Mouse (Mus musculus) kidney, postnatal 10 days (tissue): ENCODE measurements around the gene Zc3h10.

ENCODE experiments used
- DNase-seq: peaks from one replicate; pipeline ENCODE4 v3.0.0; 2021; ENCODE audit warnings: mixed read lengths

The Zc3h10 gene

DNA sequence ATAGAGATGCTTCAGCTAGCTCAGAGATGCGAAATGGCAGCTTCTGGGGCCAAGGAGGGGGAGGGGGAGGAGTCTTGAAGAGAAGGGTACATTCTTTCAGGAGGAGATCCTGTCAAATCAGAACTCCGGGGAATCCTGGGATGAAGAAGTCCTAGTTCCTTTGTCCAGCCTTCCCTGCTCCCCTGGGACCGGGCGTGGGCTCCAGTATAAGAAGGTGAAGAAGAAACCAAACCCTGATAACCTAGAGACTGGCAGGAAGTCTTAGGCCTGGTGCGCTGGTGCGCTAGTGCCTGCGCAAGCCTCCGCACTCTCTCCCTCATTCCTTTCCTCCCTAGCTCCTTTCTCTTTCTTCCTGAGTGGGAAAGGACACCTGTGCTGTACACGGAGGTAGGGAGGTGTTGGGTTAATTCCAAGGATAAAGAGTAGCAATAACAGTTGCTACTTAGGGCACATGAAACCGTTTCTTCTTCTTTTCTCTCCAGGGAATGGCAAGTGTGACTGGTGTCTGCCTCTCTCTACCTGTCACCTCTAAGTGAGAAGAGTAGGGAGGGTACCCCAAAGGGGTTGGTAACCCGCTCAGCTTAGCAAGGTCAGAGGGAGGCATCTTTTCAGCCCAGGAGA lies 23.4 kb downstream of the Zc3h10 start:
- no peak for DNase-seq

DNA sequence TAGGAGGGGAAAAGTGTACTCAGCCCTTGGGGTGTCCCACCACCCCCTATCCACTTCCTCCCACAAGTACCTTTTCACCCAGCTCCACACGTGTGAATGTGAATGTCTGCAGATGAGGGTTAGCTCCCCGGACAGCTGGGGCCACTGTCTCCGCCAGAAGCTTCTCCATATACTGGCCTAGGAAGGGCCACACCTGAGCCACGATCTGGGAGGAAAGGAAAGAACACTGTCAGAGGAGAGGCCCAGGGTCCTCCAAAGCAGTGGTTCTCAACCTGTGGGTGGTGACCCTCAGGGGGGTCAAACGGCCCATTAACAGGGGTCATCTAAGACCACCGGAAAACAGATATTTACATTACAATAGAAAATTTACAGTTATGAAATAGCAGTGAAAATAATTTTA lies 25.2 kb downstream of the Zc3h10 start:
- no peak for DNase-seq

DNA sequence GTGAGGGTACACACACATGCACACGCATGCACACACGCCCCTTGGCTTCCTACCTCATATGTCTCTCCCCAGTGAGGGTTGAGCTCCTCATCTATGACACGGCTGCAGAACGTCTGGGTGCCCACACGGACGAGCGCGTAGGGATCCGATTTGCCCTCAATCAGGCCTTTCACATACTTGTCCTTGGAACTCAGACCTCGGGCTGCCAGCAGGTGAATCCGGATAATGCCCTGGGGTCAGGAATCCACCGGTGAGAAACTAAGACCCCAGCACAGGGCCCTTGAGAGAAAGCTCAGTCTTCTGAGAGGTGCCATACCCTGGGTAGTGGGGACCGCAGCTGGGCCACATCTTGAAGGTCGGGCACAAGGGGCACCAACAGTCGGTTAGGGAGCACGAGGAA lies 27.0 kb downstream of the Zc3h10 start:
- DNase-seq: no peak

DNA sequence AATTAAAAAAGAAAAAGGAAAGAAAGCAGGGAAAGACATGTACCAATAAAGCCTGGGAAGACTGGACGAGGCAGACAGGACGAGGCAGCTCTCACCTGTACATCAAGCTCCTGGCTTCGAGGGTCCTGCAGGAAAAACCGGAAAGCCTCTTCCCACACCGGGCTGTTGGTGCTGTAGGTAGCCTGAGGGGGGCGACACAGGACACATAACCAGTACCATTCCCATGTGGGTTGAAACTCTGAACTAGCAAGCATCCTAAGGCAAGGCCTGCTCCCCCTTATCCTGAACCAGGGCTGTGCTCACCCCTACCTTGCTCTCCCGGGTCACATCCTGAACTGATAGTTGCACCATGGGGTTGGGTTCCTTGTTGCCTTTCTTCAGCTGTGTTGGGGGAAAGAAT lies 28.7 kb downstream of the Zc3h10 start:
- DNase-seq: peak; percentile 67

DNA sequence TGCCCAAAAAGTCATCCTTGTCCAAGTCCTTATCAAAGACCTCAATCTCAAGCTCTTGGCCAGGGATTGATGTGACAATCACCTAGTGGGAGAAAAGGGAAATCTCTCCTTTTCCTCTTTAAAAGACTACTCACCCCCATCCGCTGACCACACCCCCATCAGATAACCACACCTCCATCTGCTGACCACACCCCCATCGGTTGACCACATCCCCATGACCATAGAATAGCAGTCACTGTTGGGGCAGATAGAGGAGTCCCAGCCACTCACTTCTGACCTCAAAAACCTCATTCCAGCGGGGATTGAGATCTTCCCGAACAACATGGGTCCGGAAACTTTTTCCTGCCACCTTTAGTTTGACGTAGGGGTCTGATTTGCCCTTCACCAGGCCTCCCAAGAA lies 30.9 kb downstream of the Zc3h10 start:
- no peak for DNase-seq

DNA sequence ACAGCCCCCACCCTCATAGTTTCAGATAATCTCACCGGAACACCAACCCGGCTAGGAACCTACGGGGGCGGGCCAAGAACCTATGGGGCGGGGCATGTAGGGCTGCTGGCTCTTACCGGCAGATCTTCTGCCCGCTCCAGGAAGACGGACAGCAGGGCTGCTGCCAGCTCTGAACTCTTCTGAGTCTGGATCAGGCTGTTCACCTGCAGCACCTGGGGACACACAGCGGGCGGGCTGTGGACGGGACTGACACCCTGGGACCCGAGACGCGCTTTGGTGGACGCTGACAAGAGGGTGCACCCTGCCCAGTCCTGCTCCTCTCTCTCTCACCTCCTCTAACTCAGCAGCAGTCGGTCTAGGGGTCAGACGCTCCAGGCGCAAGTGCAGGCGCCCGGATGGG lies 31.5 kb downstream of the Zc3h10 start:
- no peak for DNase-seq

DNA sequence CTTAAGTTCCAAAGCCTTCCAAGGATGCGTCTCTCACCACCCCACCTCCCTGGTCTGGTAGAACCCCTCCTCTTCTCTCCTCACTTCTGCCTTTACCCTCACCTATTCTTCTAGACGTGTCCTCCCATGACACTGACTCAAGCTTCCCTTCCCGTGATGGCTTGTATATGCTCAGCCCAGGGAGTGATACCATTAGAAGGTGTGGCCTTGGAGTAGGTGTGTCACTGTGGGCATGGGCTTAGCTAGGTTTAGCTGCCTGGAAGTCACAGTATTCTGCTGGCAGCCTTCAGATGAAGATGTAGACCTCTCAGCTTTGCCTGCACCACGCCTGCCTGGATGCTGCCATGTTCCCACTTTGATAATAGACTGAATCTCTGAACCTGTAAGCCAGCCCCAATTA lies 32.5 kb downstream of the Zc3h10 start:
- DNase-seq: no peak

DNA sequence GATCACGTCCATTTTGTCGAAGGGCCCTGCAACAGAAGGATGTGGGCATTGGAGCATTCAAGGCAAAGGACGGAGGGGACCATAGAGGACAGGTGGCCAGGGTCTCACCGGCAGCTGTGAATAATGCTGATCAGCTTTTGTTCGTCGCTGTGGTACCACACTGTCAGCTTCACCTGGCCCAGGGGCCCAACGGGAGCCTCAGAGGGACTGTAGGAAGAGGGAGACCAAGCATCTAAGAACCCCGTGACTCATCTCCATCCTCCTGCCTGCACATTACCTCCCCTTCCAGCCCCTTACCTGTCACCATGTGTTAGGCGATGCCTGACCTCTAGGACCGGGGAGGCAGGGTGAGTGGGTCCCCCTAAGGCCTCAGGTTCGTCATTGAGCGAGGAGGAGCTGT lies 35.8 kb downstream of the Zc3h10 start:
- peak; percentile 2 for DNase-seq

DNA sequence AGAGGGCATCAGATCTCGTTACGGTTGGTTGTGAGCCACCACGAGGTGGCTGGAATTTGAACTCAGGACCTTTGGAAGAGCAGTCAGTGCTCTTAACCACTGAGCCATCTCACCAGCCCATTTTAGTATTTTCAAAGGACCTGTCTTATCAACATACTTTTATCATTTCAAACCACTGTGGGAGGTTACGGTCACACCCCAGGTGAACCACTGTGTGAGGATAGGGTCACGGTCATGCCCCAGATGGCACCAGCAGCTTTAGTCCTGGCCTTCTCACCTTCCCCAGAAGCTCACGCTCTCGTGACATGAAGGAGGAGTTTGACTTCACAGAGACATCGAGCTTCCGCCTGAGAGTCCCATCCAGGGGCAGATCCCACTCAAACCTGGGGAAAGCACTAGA lies 36.4 kb downstream of the Zc3h10 start:
- peak; percentile 5 for DNase-seq

DNA sequence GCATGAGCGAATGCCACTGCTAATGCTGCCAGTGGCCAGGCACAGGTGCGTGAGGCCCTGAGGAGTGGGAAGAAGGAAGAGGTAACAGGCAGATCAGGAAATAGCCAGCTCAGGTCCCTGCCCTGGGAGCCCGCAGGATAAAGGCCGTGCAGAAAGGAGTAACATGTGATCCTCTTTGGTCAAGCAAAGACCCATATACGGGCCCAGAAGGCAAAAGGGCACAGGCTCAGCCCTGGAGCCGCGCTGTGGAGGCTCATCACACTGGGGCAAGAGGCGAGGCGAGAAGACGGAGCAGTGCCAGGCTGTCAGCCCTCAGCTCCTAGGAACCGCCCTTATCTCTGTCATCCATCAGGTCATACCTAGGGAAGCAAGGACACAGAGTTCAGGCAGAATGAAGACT lies 37.3 kb downstream of the Zc3h10 start:
- peak; percentile 6 for DNase-seq

DNA sequence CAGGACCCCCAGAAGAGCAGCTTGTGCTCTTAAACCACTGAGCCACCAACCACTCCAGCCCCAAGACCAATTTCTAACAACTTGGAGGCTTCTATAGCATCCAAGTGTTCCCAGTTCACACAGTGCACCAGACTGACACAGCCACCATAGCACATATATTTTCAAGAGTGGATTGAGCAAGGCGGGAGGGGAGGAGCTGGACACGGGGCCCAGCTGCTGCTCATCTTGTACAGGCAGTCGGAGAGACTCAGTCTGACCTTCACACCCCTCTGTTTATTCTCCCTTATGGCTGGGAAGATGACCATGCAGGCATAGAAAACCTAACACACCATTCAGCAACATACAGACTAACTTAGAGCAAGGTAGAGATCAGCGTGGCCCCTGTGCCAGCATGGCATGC lies 37.7 kb downstream of the Zc3h10 start:
- peak; percentile 19 for DNase-seq

DNA sequence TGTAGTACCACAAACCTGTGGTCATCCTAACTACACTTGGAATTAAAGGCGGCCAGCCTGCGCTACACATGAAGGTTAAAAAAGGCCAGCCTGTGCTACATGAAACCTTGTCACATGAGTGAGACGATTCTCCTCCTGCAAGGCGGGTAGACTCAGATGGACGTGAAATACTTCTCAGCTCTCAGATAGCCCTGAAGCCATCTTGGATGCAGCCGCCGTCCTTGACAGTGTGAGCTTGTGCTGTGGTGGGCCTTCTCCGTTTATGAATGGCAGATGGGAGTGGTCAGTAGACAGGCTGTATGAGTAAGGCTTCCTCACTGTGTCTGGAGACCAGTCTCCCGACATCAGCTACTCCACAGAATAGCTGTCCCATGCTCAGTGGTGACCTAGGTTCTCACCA lies 38.4 kb downstream of the Zc3h10 start:
- peak; percentile 4 for DNase-seq

DNA sequence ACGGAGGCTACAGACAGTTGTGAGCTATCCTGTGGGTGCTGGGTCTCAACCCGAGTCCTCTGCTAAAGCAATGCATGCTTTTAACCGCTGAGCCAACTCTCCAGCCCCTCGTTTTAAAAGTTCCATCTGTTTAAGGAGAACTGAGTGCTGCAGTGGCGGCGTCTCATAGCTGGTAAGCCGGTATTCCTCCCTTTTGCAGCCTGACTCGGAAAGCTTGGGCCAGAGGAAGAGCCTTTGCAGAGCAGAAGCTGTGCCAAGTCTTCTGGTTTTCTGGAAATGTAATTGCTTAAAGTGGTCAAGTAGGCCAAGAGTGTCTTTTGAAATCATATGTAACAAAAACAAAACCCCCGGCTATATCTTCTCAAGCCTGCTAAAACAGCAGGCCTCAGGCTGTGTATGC lies 39.3 kb downstream of the Zc3h10 start:
- DNase-seq: peak; percentile 2

DNA sequence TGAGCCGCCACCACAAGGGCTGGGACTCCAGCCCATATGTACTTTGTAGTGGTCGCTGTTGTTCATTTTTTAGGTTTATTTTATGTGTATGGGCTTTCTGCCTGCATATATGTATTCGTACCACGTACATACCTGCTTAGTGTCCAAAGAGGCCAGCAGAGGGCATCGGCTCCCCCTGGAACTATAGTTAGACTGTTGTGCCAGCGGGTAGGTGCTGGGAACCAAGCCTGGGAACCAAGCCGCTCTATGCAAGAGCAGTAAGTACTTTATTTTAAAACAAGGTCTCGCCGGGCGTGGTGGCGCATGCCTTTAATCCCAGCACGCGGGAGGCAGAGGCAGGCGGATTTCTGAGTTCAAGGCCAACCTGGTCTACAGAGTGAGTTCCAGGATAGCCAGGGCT lies 41.6 kb downstream of the Zc3h10 start:
- DNase-seq: no peak

DNA sequence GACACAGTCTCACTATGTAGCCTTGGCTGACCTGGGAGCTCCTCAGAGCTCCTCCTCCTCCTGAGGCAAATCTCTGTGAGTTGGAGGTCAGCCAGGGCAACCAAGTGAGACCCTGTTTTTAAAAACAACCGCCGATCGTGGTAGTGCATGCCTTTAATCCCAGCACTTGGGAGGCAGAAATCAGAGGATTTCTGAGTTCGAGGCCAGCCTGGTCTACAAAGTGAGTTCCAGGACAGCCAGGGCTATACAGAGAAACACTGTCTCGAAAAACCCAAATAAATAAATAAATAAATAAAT lies 42.3 kb downstream of the Zc3h10 start:
- DNase-seq: peak; percentile 52

DNA sequence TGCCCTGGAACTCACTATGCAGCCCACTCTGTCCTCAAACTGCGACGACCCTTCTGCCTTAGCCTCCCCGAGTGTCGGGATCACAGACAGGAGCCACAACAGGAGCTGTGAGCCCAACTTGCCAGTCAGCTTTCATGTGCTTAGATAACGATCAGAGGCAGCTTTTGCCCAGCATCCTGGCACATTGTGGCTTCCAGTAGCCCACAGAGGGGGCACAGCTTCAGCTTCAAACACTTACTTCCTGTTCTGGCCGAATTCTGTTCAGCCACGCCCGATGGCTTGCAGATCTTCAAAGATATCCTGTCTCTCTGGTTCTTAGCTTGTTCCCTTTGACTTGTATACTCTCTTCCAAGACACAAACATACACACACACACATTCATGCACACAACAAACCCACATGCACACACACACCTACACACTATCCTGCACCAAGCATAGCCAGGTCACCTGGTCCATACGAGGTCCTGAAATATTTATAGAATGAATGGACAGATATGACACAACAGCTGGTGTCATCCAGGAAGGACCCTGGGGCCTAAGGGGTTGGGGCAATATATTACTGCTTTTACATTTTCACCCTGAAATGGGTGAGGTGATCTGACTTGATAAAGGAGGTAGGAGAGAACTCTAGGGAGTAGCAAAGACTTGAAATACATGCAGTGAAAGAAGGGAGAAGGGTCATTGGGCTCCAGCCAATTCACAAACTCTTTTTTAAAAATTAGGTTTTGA lies 42.8 kb downstream of the Zc3h10 start:
- DNase-seq: no peak

DNA sequence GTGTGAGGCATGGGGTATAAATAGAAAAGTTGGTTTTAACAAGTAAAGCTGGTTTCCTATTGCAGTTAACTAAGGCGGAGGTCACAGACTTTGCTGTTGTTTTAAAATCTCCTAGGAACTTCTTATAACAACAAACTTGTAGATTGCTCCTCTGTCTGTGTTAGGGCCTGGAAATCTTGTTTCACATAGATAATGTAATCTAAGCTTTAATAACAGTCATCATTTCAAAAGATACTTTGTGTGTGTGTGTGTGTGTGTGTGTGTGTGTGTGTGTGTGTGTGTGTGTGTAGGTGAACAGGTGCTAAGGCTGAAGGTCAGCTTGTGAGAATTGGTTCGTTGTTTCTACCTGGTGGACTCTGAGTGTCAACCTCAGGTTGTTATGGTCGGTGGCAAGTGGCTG lies 43.6 kb downstream of the Zc3h10 start:
- DNase-seq: no peak

DNA sequence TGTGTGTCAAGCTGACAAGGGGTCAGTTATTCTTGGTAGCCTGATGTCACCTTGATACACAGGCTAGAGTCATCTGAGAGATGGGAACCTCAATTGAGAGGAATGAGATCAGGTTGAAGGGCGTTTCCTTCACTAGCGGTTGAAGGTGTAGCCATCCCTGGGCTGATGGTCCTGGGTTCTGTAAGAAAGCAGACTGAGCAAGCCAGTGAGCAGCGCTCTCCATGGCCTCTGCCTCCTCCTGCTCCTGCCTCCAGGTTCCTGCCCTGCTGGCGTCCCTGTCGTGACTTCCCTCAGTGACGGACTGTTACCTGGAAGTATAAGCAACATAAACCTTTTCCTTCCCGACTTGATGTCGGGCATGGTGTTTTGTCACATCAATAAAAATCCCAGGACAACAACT lies 44.0 kb downstream of the Zc3h10 start:
- no peak for DNase-seq

DNA sequence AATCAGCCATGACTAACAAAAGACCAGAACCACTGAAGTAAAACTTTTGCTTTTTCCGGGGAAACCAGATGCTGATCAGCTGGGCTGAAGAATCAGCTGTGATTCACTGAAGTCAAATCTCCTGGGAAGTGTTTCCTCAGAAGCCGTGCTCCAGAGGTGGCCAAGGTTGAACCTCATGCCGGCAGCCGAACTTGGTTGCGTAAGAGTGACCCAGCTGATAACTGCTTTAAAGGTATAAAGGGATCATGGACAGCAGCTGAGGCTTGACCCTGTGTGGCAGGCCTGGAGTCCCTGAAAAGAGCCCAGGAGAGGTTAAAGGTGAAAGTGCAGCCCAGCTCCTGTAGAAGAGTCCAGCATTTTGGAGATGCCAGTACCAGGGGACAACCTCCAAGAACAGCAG lies 45.2 kb downstream of the Zc3h10 start:
- DNase-seq: no peak

DNA sequence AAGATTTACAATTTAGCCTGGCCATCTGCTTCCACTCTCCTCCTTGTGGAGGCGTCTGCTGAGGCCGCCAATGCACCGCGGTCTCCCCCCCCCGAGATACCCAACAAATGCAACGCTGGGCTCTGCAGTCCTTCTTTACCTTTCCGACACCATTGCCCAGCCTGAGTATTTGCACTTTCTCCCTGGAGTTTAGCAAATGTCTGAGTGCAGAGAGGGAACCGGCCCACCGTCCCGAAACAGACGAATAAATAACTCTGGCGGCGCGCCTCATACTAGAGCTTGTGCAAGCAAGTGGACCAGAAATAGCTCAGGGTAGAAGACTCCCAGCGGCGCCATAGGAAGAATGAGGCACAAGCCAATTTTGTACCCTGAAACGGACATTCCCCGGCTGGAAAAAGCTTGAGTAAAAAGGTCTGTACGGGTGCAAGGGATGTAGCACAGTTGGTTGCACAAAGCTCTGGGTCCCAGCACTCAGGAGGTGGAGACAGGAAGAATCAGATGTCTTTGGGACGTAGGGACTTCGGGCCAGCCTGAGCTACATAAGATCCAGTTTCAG lies 48.4 kb downstream of the Zc3h10 start:
- peak; percentile 77 for DNase-seq

DNA sequence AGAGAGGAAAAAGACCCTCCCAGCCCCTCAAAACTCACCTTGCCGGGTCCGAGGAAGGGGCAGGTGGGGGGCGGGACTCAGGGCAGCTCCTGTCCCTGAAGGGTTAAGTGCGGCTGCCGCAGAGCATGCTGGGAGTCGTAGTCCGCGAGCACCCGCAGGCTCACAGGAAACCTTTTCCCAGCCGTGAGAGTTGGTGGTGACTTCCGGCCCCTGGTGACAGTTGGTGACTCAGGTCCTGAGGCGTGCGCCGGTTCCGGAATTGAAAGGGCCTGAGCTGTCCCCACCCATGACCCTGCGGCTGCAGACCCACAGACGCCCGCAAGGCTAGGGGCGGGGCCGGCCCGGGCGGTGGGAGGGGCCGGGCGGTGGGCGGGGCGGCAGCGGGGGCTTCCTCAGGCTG lies 49.0 kb downstream of the Zc3h10 start, which contains the start of gene Myl6b:
Gene Myl6b (minus strand): TSS at position 96 of the 400 bp plus-strand sequence.
- DNase-seq: peak; percentile 97

DNA sequence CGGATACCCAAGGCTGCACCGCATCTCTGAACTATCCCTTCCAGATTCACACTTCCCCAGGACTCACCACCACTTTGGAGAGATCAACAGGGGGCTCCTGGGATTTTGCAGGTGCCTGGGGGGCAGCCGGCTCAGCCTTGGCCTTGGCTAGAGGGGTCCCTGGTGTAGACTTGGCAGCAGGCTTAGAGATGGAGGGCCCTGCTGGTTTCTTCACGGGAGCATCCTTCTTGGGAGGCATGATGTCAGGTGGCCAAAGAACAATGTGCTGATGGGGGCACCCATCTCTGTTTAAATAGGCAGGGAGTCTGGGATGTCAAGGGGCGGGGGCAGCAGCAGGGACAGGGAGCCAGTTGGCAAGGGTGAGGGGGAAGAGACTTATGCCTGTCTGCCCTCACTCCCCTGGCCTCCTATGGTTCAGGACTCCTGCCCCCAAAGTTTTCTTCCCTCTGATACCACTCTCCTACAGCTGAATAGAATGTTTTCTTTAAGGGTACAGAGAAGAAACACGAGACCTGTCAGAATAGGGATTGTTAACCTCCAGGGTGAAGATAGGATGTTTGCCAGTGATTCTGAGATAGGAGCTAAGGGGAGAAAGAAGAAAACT lies 50.3 kb downstream of the Zc3h10 start:
- no peak for DNase-seq

DNA sequence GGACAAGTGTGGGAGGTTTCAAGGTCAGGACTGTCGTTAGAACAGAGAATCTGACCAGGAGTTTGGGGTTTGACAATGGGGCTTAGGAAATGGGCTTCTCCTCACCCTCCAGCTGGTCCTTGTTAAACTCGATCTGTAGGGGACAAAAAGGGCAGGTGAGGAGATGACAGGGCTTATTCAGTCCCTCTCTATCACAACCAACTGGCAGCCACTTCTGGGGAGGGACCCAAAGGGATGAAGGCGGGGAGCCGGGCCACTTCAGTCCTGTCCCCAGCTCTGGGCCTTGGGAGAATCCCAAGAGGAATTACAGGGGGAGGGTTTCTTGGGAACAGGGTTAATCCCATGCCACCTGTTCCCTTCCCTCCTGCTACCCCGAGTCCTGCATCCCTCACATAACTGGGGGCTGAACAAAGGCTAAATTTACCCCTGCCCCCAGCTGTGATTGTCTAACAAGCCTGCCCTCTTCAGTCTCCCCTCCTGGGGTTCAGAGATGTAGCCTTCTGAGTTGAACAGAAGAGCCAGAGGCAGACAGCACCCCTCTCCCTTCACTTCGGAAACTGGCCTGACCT lies 51.0 kb downstream of the Zc3h10 start:
- no peak for DNase-seq

DNA sequence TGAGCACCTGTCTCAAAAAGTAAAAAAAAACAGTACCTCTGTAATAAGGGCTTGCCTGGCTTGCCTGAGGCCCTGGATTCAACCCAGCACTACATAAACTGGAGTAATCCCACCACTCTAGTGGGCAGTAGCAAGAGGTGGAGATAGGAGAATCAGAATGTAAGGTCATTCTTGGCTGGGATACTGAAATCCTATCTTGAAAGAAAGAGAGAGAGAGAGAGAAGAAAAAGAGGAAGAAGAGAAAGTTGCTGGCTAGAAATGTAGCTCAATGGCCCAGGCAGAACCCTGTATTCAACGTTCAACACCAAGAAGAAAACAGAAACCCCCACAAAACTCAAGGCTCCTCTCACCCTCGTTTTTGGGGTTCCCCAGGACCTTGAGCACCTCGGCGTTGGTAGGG lies 51.7 kb downstream of the Zc3h10 start:
- DNase-seq: no peak
